Mouse (Mus musculus) T-helper 2 cell (primary cell): ENCODE data around the gene Mcm6.

Experiments used
- in situ Hi-C: fragments of 300-600 bp; cut with MboI, MseI; formaldehyde crosslinking; loops from one replicate; pipeline ENCODE4 v1.15.1; 2025; ENCODE audit warnings: high pct_unique_total_duplicates

Mcm6 gene

GRCm38 (mm10) chr1:128359554-128360376 is at the start of gene Mcm6:
Mcm6 (minus strand) TSS chr1:128359664.
- in situ Hi-C loops, result no loop called here

- in situ Hi-C loops, result no loop called here
These were observed 47.4 kb upstream of the Mcm6 start for GRCm38 (mm10) chr1:128406846-128407245.

GRCm38 (mm10) chr1:128405675-128406074 is 46.2 kb upstream of the Mcm6 start:
- in situ Hi-C loops, result no loop called here

GRCm38 (mm10) chr1:128405041-128405481 is 45.6 kb upstream of the Mcm6 start:
- in situ Hi-C loops, result no loop called here

- in situ Hi-C loops, result no loop called here
These were observed 41.5 kb upstream of the Mcm6 start for GRCm38 (mm10) chr1:128400926-128401325.

GRCm38 (mm10) chr1:128399941-128400915 is 40.8 kb upstream of the Mcm6 start:
- in situ Hi-C loops, result no loop called here

- in situ Hi-C loops, result no loop called here
These were observed 39.4 kb upstream of the Mcm6 start for GRCm38 (mm10) chr1:128398738-128399445.

GRCm38 (mm10) chr1:128394657-128395056 is 35.2 kb upstream of the Mcm6 start:
- in situ Hi-C loops, result no loop called here

- in situ Hi-C loops, result no loop called here
These were observed 32.9 kb upstream of the Mcm6 start for GRCm38 (mm10) chr1:128392382-128392781.

GRCm38 (mm10) chr1:128386487-128386886 is 27.0 kb upstream of the Mcm6 start:
- in situ Hi-C loops, result no loop called here

GRCm38 (mm10) chr1:128376841-128377240 is 17.4 kb upstream of the Mcm6 start:
- in situ Hi-C loops, result loop anchor here (5.0 kb wide), 1 partner anchor 100 kb away; no protein-coding TSS in a partner anchor

- in situ Hi-C loops, result loop anchor here (5.0 kb wide), 1 partner anchor 450 kb away; no protein-coding TSS in a partner anchor
These were observed 12.8 kb upstream of the Mcm6 start for GRCm38 (mm10) chr1:128372143-128372860.

GRCm38 (mm10) chr1:128368732-128369441 is 9.4 kb upstream of the Mcm6 start:
- in situ Hi-C loops, result no loop called here

- in situ Hi-C loops, result no loop called here
These were observed 1.1 kb upstream of the Mcm6 start for GRCm38 (mm10) chr1:128360601-128361000.

- in situ Hi-C loops, result no loop called here
These were observed 429 bp downstream of the Mcm6 start for GRCm38 (mm10) chr1:128358916-128359553.

- in situ Hi-C loops, result no loop called here
These were observed 1.2 kb downstream of the Mcm6 start for GRCm38 (mm10) chr1:128358276-128358675.

- in situ Hi-C loops, result no loop called here
These were observed 2.0 kb downstream of the Mcm6 start for GRCm38 (mm10) chr1:128357452-128357851.

- in situ Hi-C loops, result no loop called here
These were observed 6.4 kb downstream of the Mcm6 start for GRCm38 (mm10) chr1:128353092-128353491.

GRCm38 (mm10) chr1:128344232-128344631 is 15.2 kb downstream of the Mcm6 start:
- in situ Hi-C loops, result no loop called here
